Mouse (Mus musculus) telencephalon, adult 2 months (tissue): ENCODE data around the gene Nfic.

Experiments used
- DNase-seq: peaks from one replicate; pipeline ENCODE4 v3.0.0-alpha.2; 2011; ENCODE audit warnings: low read depth, low spot score

The Nfic gene

GRCm38 (mm10) chr10:81418216-81419070 lies 37.0 kb downstream of the Nfic start:
- no peak for DNase-seq

- DNase-seq, result no peak
These were observed 37.9 kb downstream of the Nfic start for GRCm38 (mm10) chr10:81417227-81418215.

DNA sequence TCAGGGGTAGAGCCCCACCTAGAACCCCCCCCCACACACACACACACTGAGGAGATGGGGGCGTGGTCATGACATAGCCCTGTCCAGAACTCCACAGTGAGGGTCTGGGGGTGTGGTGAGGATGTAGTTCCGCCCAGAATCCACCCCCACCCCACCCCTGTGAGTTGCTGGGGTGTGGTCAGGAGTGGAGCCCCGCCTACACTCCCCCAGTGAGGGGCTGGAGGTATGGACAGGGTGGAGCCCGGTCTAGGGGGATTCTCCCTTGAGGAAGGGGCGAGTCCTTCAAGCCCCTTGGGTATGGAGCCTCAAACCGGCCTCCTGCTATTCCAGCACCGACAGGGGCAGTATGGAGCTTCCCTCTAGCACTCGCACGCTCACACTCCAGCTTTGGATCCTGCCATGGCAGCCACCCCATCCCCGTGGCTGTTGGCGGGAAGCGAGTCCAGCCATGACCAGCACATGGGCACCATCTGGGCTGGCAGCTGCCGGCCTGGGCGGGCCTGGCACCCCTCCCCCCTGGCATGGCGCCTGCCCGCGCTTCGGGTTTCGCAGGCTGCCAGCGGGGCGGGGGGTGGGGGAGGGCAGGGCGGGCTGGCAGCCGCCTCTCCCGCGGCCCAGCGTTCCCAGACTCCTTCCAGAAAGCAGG lies 38.7 kb downstream of the Nfic start:
- no peak for DNase-seq

DNA sequence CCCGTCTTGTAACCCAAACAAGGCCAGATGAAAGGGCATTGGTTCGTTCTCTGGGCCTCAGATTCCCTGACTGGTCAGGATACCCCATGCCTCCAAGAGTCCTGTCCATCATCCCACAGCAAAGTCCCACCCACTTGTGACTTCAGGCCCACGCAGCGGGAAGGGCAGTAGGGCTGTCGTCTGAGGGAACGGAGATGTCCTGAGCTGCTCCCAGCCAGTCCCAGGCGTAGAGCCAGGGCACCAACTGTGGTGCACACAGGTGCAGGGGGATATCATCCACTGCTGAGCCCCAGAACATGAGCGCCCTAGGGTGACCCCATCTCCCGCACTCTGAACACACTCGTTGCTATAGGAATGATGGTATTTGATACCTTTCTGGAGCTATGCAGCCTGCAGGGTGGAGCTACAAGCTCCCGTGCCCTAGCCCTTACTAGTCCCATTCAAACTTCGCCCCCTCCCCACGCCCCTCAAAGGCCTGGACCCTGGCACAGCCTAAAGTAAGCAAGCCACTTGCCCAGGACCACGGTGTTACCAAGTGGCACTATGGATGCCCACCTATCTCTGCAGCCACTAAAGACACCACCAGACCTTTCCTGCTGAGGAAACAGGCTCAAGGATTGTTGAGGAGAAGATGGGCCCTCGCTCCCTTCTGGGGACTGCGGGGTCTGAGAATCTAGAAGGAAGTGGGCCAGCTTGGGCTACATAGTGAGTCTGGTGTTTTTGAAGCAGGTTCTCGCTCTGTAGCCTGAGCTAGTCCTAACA lies 39.7 kb downstream of the Nfic start:
- no peak for DNase-seq

DNA sequence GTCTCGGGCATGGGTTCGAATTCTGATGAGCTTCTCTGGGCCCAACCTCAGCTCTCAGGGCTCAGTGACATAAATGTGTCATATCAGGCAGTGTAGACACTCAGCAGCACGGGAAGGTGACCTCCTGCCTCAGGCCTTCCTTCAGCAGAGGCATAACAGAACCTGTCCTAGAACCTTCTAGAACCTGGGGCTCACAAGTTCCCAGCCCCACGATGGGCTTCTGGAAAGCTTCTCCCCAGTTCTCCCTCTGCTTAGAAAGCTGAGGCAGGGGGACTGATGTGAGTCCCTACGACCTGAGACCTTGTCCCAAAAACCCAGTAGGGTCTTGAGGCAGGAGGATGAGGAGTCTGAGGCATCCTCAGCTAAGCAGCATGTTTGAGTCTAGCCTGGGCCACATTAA lies 40.3 kb downstream of the Nfic start:
- no peak for DNase-seq

DNA sequence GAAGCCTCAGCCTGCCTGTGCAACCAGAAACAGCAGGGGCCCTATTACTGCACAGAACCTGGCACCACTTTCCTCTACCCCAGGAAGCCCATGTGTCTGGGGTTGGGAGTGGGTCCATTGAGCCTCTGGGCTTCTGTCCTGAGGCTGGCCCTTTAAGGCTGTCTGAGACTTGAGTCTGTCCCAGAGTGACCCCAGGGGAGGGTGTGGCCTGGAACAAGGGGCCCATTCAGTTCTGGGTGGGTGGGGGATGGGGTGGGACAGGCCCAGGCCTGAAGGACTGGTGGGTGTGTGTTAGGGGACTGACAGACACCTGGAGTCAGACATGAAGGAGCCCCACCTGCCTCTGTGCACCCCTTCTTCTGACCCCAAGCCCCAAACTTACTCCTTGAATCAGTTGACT lies 40.8 kb downstream of the Nfic start:
- DNase-seq, result no peak

DNA sequence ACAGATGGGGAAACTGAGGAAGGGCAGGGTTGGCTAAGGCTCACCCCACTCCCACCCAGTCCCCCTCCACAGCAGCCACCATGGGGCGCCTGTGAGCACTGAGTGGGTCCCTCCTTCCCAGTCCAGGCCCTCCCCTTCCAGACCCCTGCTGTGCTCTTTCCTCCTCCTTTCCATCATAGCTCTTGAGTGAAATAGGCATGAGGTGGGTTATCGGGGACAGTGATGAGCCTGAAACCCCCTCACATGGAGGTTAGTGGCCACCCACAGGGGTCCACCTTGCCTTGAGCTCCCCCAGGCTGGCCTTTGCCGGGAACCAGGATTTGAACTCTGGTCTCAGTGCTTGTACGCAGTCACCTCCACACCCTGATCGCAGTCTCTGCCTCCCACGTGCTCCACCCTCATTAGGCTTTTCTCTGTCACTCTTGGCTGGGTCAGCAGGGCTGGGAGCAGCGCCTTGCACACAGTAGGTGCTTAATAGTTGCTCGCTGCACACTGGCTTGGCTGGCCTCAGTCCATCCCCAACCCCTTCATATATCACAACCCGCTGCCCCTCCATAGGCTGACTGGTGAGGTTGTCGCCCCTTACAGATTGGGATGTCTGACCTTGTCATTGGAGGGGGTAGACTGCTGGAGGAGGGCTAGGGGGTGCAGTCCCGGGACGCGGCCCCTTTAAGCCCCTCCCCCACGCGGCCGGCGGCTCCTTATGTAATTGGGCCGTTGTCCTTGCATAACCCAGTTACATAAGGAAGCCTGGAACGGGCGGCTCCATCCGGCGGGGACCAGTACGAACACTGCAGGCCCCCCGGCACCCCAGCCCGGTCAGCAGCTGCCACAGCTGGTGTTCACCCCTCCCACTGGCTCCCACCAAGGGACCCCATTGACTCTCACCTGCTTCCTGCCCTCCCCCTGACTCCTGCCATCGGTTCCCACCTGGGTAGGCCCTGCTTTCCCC lies 41.8 kb downstream of the Nfic start:
- DNase-seq, result no peak

DNA sequence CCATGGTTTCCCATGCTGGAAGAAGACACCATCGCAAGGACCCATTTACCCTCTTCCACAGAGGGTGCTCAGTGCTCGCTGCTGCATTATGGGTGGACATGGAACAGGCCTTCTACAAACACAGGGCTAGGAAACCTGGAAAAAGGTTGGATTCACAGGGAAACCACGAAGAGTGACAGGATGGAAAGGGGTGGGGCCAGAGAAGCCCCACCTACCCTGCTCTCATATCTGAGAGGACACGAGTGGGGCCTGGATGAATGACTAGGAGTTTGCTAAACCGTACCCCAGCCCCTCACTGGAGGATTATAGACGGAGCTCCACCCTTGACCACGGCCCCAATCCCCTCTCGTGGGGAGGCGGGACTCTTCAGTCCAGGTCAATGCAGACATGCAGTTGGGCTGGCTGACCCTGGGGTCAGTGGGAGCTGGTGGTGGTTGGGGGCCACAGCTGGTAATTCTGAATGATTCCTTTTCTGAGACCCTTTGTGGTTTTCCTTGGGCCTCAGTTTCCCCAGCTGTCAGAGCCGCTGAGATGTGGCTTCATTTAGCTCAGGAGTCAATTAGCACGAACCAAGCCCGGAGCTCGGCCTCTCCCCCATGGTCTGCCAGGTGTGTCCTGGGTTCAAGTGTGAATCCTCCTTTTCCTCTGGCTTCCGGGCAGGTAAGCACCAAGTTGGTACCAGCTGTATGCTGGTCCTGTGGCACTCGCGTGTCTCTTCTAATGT lies 42.7 kb downstream of the Nfic start:
- DNase-seq, result no peak

- no peak for DNase-seq
These were observed 43.7 kb downstream of the Nfic start for GRCm38 (mm10) chr10:81411471-81412400.

GRCm38 (mm10) chr10:81410981-81411380 lies 44.5 kb downstream of the Nfic start:
- DNase-seq, result no peak

GRCm38 (mm10) chr10:81410350-81410749 lies 45.1 kb downstream of the Nfic start:
- no peak for DNase-seq

DNA sequence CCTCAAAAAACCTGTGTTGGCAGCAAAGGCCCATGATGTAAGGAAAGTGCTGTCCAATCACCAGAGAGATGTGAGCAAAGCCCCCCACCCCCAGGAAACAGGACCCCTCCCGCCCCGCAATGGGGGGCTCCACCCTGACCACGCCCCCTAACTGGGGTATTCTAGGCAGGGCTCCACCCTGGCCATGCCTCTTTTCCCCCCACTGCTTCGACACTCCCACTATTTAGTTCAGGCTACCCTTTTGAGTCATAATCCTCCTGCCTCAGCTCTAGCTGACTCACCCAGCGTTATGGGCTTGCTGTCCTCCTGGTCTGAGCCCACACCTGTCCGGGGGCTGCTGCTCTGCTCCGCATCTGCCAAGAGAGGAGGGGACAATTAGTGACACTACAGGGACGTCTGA lies 46.1 kb downstream of the Nfic start:
- no peak for DNase-seq

DNA sequence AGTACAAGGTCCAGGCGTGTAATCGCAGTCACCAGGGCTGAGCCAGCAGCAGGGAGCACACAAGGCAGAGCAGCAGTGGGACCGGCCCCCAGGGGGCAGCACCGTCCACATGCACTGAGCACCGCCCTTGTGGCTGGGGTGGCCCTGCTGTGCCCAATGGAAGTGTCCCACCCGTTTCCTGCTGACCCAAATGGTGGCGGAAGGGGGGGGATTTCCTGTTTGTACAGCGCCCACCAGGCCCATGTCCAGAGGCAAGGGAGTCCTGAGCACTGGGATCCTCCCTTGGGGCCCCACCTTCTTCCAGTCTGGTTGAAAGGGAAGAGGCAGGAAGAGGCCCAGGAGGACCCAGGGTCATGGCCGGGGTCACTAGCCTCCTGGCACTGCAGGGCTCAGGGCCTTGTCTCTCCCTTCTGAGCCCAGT lies 46.6 kb downstream of the Nfic start:
- DNase-seq, result no peak

- DNase-seq, result no peak
These were observed 47.1 kb downstream of the Nfic start for GRCm38 (mm10) chr10:81408424-81408729.

DNA sequence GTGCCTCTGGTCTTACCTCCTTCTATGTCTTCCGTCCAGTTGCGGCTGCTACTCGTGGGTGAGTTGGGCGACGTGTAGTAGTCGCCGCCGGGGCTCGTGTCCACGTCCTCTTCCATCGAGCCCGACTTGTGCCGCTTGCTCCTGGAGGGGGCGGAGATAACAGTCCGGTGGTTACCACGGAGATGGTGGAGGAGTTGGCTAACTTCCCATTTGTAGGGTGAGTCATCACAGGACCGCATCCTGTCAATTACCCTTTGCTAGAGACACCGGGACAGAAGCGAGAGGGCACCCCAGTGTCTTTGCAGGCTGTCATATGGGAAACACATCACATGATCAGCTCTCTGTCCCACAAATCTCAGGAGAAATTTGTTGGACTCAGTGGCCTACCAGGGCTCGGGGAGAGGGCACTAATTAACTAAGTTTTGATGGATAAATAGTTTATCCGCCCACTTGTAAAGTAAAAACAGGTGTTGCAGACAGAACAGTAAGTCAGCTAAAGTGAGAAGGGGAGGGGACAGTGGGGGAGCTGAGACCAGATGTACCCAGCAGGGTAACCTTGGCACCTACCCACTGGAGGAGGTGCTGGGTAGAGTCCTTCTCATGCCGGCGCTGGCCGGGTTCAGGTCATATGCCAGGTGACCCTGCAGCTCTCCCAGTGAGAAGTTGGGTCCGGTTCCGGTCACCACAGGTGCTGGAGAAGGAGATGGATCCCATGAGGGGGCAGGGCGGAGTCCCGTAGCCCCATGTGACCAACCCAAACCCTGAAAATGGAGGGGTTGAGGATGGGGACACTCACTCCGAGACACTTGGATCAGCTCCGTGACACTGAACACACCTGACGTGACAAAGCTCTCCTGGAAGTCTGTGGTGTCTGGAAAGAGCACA lies 47.7 kb downstream of the Nfic start:
- no peak for DNase-seq

- DNase-seq, result no peak
These were observed 48.7 kb downstream of the Nfic start for GRCm38 (mm10) chr10:81406504-81407440.
